Mouse (Mus musculus) heart, adult 2 months (tissue): ENCODE data around the gene Gm20388. TPM values are rescaled to one million over a fixed set of nuclear protein-coding genes. Genes with fewer than 3 reads are reported as not detected.
A peak's percentile ranks its signal among the peaks of the same experiment; 100 is the strongest.

Experiments
- DNase-seq, 2 experiments: peaks; one replicate each; pipeline ENCODE4 v3.0.0; 2021
- H3K27ac ChIP-seq: fragments of 200-600 bp; 2 replicates; pipeline ENCODE4 v1.8.1; 2022
- H3K27me3 ChIP-seq: fragments of 200-500 bp; 2 replicates; pipeline ENCODE4 v1.6.1; 2012; ENCODE audit warnings: mild to moderate bottlenecking, low read length, inconsistent platforms, mixed read lengths; ENCODE audit not compliant: control insufficient read depth, insufficient read depth
- H3K36me3 ChIP-seq: fragments of 200-500 bp; 2 replicates; pipeline ENCODE4 v1.6.1; 2012; ENCODE audit warnings: low read length, inconsistent platforms; ENCODE audit not compliant: control insufficient read depth, insufficient read depth
- H3K4me1 ChIP-seq: fragments of 200-500 bp; 2 replicates; pipeline ENCODE4 v1.6.1; 2011; ENCODE audit warnings: low read length; ENCODE audit not compliant: control insufficient read depth, insufficient read depth
- H3K4me3 ChIP-seq: fragments of 200-600 bp; 2 replicates; pipeline ENCODE4 v1.8.1; 2022
- H3K79me2 ChIP-seq: fragments of 200-500 bp; replicated peaks from 2 replicates; pipeline ENCODE4 v1.6.1; 2012; ENCODE audit warnings: mild to moderate bottlenecking, inconsistent platforms, low read length, moderate library complexity, mixed read lengths; ENCODE audit not compliant: control insufficient read depth, insufficient read depth
- H3K9ac ChIP-seq: fragments of 200-500 bp; 2 replicates; pipeline ENCODE4 v1.6.1; 2012; ENCODE audit warnings: low read depth, mild to moderate bottlenecking, control low read depth, inconsistent platforms, low read length, mixed read lengths
- CTCF ChIP-seq: fragments of 200-600 bp; IDR thresholded peaks from 2 replicates; pipeline ENCODE4 v1.8.1; 2022; ENCODE audit warnings: antibody characterized with exemption, mild to moderate bottlenecking, moderate library complexity
- EP300 ChIP-seq: fragments of 200-500 bp; IDR thresholded peaks from 2 replicates; pipeline ENCODE4 v1.6.1; 2011; ENCODE audit warnings: low read depth, low read length, control low read depth; ENCODE audit not compliant: insufficient read depth
- POLR2A ChIP-seq: fragments of 200-500 bp; IDR thresholded peaks from 2 replicates; pipeline ENCODE4 v1.6.1; 2011; ENCODE audit warnings: mild to moderate bottlenecking, low read depth, low read length, control low read depth; ENCODE audit not compliant: insufficient read depth
- WGBS: fragments of 180-500 bp; shearing (Covaris S2); methylation state at CpG from one replicate; pipeline ENCODE4 v1.1.7; 2018; 5-methylcytosine and 5-hydroxymethylcytosine counted together
- intact Hi-C: fragments of 180-260 bp; cut with DNase I; formaldehyde crosslinking; loops from one replicate; pipeline ENCODE4 v1.15.1; 2025
- polyA plus RNA-seq: library from polyadenylated mRNA; depleted of rRNA; stranded (reverse); fragments of >200 nt; gene quantifications from 2 replicates; pipeline ENCODE4 v1.2.3, GENCODE M21; 2012
- total RNA-seq, 2 experiments: library from RNA; stranded (reverse); gene quantifications; 2 replicates each; pipeline ENCODE4 v1.2.3; 2021

Gm20388 gene
- total and polyA plus RNA-seq, 3 experiments, result 1.8 to 32.3 TPM; not detected in 1

DNA sequence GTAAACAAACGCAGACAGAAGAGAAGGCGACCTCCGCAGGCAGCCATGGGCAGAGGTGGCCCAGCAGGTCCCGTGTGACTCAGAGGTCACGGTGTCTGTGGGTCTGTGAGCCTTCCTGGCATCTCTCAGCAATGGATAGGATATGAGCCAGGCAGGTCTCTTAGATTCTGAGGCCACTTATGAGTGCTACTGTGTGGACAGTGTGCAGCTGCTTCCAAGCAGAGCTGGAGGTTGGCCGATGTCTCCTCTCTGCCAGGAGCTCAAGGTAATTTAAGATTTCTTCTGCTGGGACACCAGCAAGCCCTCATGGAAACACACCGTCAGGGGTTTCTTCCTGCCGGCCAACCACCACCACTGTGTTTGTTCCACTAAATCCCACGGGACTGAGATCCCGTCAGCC is 4397.1 kb downstream of the Gm20388 start:
- no peak for DNase-seq
- Histone ChIP-seq H3K9ac (no peak overlapping the region), H3K4me1 (peaks cover 8% of the 10 kb centered on the region), H3K79me2 (no peaks in the 10 kb centered on the region; the same call in 1 of the 2 replicates), H3K27me3 (no peaks in the 10 kb centered on the region), H3K27ac (no peak overlapping the region), H3K36me3 (no peaks in the 10 kb centered on the region), H3K4me3 (no peak overlapping the region)
- intact Hi-C loops, result no loop called here
- WGBS, result 52% methylated on average over 10 of the region's 10 CpGs
- TF ChIP-seq EP300 (peak; percentile 63; the same call in 1 of the 2 replicates), CTCF (no peak)

- DNase-seq, result no peak
- Histone ChIP-seq H3K4me1 (peaks cover 8% of the 10 kb centered on the region), H3K27ac (no peak overlapping the region), H3K27me3 (no peaks in the 10 kb centered on the region), H3K4me3 (no peak overlapping the region), H3K9ac (no peak overlapping the region), H3K36me3 (no peaks in the 10 kb centered on the region), H3K79me2 (no peaks in the 10 kb centered on the region; the same call in 1 of the 2 replicates)
- TF ChIP-seq EP300 (no peak), CTCF (no peak), POLR2A (no peak)
- intact Hi-C loops, result no loop called here
- WGBS, result 94% methylated on average over 13 of the region's 13 CpGs
Observed at GRCm38 (mm10) chr8:124310509-124310908, 4399.9 kb downstream of the Gm20388 start.

DNA sequence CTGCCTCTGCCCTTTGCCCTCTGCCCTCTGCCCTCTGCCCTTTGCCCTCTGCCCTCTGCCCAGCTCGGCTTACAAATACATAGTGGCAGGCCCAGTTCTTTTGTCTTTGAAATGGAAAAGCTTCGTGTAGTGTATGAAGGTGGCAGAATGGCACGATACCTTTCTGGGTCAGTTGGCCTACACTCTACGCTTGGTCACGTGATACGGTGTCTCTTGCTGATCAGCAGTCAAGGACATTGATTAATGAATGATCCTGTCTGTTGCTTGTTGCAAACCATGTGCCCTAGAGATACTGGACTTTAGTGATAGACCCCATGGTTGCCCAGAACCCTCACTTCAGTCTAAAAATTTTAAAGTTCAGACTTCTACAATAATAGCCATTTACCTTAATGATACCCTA is 4400.5 kb downstream of the Gm20388 start:
- H3K9ac ChIP-seq, result no peak overlapping the region
- intact Hi-C loops, result no loop called here
- peaks cover 11% of the 10 kb centered on the region for H3K4me1 ChIP-seq
- no peaks in the 10 kb centered on the region for H3K27me3 ChIP-seq
- DNase-seq, result no peak
- H3K27ac ChIP-seq, result no peak overlapping the region
- no peak overlapping the region for H3K4me3 ChIP-seq
- no peaks in the 10 kb centered on the region; the same call in 1 of the 2 replicates for H3K79me2 ChIP-seq
- 92% methylated on average over 6 of the region's 6 CpGs for WGBS
- TF ChIP-seq EP300, result no peak
- no peak for TF ChIP-seq POLR2A
- no peak for TF ChIP-seq CTCF
- H3K36me3 ChIP-seq, result no peaks in the 10 kb centered on the region

DNA sequence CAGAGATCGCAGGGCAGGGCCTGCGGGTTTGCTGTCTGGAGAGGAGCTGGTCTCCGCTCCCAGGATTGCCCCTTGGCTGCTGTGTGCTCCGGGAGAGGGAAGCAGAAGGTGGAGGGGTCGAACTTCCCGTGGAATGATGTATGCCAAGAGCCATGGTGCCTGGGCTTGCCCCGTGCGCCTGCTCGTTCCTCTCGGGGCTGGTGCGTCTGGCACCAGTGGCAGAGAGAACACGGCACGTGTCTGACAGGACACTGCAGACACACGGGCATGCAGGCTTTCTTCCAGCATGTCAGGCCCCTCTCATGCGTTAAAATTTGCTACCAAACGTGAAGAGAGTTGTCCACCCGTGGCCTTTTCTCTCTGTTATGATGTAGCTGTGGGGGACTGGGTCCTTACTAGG is 4401.1 kb downstream of the Gm20388 start:
- no peak for TF ChIP-seq CTCF
- TF ChIP-seq EP300, result no peak
- TF ChIP-seq POLR2A, result no peak

DNA sequence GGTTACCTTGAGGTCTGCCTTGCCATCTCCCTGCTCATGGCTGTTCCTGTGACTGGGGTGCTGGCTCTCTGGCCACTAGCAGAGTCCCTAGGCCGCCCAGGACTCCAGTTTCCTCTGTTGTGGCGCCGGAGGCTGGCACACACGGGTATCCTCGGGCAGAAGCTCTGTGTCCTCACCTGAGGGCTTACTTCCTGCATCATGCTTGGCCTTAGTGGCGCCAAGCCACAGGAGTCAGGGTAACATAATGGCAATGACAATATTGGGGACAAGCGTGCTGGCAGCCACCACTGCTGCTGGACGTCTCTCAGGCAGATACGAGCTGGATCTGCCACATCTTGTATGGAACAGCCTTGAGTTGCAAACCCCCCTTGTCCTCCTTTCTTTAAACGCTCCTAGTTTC is 4401.6 kb downstream of the Gm20388 start:
- no peak for DNase-seq
- H3K79me2 ChIP-seq, result no peaks in the 10 kb centered on the region; the same call in 1 of the 2 replicates
- no peak overlapping the region for H3K27ac ChIP-seq
- no peak overlapping the region for H3K9ac ChIP-seq
- H3K27me3 ChIP-seq, result no peaks in the 10 kb centered on the region
- 87% methylated on average over 10 of the region's 10 CpGs for whole genome bisulfite sequencing
- no peak overlapping the region for H3K4me3 ChIP-seq
- TF ChIP-seq POLR2A, result no peak
- no peak for TF ChIP-seq CTCF
- no peak for TF ChIP-seq EP300
- intact Hi-C loops, result no loop called here
- peaks cover 15% of the 10 kb centered on the region for H3K4me1 ChIP-seq
- H3K36me3 ChIP-seq, result no peaks in the 10 kb centered on the region

More for the DNA sequence above, 4401.1 kb downstream of the Gm20388 start:
- Histone ChIP-seq H3K36me3 (no peaks in the 10 kb centered on the region), H3K27me3 (no peaks in the 10 kb centered on the region), H3K27ac (no peak overlapping the region), H3K4me1 (peaks cover 12% of the 10 kb centered on the region), H3K4me3 (no peak overlapping the region), H3K9ac (no peak overlapping the region), H3K79me2 (no peaks in the 10 kb centered on the region; the same call in 1 of the 2 replicates)
- intact Hi-C loops, result no loop called here
- WGBS, result 89% methylated on average over 17 of the region's 17 CpGs
- DNase-seq, result no peak

- H3K27me3 ChIP-seq, result no peaks in the 10 kb centered on the region
- DNase-seq, result no peak
Observed at GRCm38 (mm10) chr8:124314803-124315202, 4404.2 kb downstream of the Gm20388 start.

More at GRCm38 (mm10) chr8:124314803-124315202, 4404.2 kb downstream of the Gm20388 start:
- peak; percentile 45 for TF ChIP-seq CTCF
- no peak for TF ChIP-seq POLR2A
- intact Hi-C loops, result loop anchor here (5.0 kb wide), 2 partner anchors 33 to 83 kb away; partner anchors contain the start of gene Galnt2
- 71% methylated on average over 10 of the region's 10 CpGs for WGBS
- Histone ChIP-seq H3K9ac (no peak overlapping the region), H3K27ac (0 out of 2 replicates have a peak overlapping the region, but pooled peaks have one; percentile 2), H3K36me3 (no peaks in the 10 kb centered on the region), H3K79me2 (no peaks in the 10 kb centered on the region; the same call in 1 of the 2 replicates), H3K4me1 (peaks cover 17% of the 10 kb centered on the region), H3K4me3 (no peak overlapping the region)
